Mouse (Mus musculus): ENCODE measurements at regions not wholly inside any gene's neighbourhood (a gene's known extent, or its start where the extent isn't known, plus 50 kb on each side); places are given as distances from the start of the nearest gene placed in this dataset.

DNA sequence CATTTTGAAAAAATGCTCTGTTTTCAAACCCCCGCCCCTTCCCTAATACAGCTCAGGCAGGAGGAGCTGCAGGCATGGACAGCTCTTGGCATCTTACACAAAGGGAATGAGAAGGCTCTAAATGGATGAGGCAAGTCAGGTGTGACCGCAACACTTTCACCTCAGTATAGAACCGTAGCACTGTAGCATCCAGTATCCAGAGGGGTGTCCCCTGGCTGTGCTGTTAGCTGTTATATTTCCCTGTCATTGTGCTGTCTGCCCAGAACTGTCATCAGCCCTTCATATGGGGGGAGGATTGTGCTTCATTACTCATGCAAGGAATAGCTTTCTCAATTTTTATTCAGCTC is 82.4 kb upstream of the Frmd4b start:
- H3K4me1 ChIP-seq (replicated peaks; ENCODE audit: low read depth, low read length) = no peaks in the 10 kb centered on the region
- no peaks in the 10 kb centered on the region for H3K36me3 ChIP-seq (ENCODE audit: insufficient read depth, low read length)
- H3K27me3 ChIP-seq (ENCODE audit: insufficient read depth, low read length) = 0 out of 2 replicates have a peak, but pooled peaks cover 2% of the 10 kb centered on the region
- TF ChIP-seq POU5F1 (IDR thresholded peaks at IDR 0.05; ENCODE audit: borderline replicate concordance, low read length) (no peak), CTCF (conservative IDR thresholded peaks at IDR 0.05; ENCODE audit: low read length) (no peak), NANOG (IDR thresholded peaks at IDR 0.05; ENCODE audit: borderline replicate concordance, low read length) (no peak)
- no peaks in the 10 kb centered on the region for H3K9me3 ChIP-seq (ENCODE audit: low read length)
- no peak overlapping the region for H3K4me3 ChIP-seq (replicated peaks; ENCODE audit: low read length)

DNA sequence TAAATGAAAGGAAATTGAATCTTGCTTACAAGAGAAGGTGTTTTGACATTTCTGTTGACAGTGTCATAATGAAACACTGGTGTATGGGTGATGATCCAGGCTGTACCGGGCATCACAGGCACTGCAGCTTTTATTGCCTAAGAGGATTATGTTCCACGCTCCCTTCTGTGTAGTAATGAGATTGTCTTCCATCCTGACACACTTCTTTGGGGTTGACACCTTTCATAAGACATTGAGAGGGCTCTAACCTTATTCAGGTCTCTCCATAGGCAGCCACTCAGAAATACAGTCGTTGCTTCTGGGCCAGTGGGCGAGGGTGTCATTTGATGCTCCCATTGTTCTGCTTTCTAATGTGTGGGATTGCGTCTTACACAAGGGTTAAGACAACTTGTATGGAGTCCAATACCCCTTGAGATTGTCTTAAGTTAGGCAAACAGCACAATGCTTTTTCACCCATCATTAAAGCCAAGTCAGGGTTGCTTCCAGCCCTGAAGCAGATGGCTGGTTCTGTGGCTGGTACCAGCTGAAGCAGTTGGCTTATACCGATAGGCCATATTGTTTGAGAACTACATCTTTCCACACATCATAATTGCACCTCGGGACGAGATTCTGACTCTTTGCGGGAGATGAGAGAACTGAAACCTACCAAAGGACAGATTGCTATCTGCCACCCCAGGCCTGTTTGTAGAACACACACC is 81.9 kb upstream of the Frmd4b start:
- Histone ChIP-seq H3K36me3 (ENCODE audit: insufficient read depth, low read length) (no peaks in the 10 kb centered on the region), H3K4me1 (replicated peaks; ENCODE audit: low read depth, low read length) (no peaks in the 10 kb centered on the region), H3K9me3 (ENCODE audit: low read length) (no peaks in the 10 kb centered on the region), H3K4me3 (replicated peaks; ENCODE audit: low read length) (no peak overlapping the region), H3K27me3 (ENCODE audit: insufficient read depth, low read length) (0 out of 2 replicates have a peak, but pooled peaks cover 2% of the 10 kb centered on the region)
- no peak for TF ChIP-seq CTCF (conservative IDR thresholded peaks at IDR 0.05; ENCODE audit: low read length)
- no peak for TF ChIP-seq POU5F1 (IDR thresholded peaks at IDR 0.05; ENCODE audit: borderline replicate concordance, low read length)
- no peak for TF ChIP-seq NANOG (IDR thresholded peaks at IDR 0.05; ENCODE audit: borderline replicate concordance, low read length)

DNA sequence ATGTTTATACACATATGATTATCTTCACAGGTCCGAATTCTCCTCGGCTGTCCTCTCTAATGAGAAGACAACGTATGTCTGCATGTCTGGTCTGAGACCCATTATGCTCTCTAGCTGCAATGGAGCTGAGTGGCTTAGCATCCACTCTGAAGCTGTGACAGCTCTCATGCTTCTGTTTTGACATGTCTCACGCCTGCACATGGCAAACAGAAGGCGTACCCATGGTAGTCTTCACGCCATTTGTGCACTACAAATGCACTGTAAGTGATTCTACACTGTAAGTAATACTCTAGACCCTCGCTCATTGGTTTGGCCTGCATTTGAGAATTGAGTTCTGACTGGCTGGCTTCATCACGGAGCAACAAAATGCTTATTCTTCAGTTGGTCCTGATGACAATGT is 75.9 kb upstream of the Frmd4b start:
- no peaks in the 10 kb centered on the region for H3K9me3 ChIP-seq (ENCODE audit: low read length)
- H3K27me3 ChIP-seq (ENCODE audit: insufficient read depth, low read length) = no peaks in the 10 kb centered on the region
- H3K4me1 ChIP-seq (replicated peaks; ENCODE audit: low read depth, low read length) = no peaks in the 10 kb centered on the region
- TF ChIP-seq POU5F1 (IDR thresholded peaks at IDR 0.05; ENCODE audit: borderline replicate concordance, low read length) (no peak), NANOG (IDR thresholded peaks at IDR 0.05; ENCODE audit: borderline replicate concordance, low read length) (no peak), CTCF (conservative IDR thresholded peaks at IDR 0.05; ENCODE audit: low read length) (no peak)
- H3K4me3 ChIP-seq (replicated peaks; ENCODE audit: low read length) = no peak overlapping the region
- no peaks in the 10 kb centered on the region for H3K36me3 ChIP-seq (ENCODE audit: insufficient read depth, low read length)

DNA sequence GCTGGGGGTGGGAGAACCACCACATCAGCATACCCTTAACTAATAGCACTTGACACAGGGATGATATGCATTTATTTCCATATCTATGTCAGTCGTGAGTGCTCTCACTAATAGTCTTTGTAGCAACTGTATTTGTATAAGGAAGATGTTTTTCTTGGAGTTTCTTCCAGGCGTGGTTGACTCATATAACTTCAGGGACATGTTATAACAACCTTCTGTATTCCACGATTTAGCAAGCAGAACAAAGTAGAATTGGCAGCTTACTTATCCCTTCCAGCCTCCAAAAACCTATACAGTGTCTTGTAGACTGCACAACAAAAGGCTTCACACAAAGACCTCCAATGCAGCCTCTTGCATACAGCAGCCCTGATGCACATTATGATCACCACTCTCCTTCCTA is 73.8 kb upstream of the Frmd4b start:
- Histone ChIP-seq H3K9me3 (ENCODE audit: low read length) (no peaks in the 10 kb centered on the region), H3K27me3 (ENCODE audit: insufficient read depth, low read length) (no peaks in the 10 kb centered on the region), H3K4me1 (replicated peaks; ENCODE audit: low read depth, low read length) (no peaks in the 10 kb centered on the region), H3K36me3 (ENCODE audit: insufficient read depth, low read length) (no peaks in the 10 kb centered on the region), H3K4me3 (replicated peaks; ENCODE audit: low read length) (no peak overlapping the region)
- no peak for TF ChIP-seq NANOG (IDR thresholded peaks at IDR 0.05; ENCODE audit: borderline replicate concordance, low read length)

DNA sequence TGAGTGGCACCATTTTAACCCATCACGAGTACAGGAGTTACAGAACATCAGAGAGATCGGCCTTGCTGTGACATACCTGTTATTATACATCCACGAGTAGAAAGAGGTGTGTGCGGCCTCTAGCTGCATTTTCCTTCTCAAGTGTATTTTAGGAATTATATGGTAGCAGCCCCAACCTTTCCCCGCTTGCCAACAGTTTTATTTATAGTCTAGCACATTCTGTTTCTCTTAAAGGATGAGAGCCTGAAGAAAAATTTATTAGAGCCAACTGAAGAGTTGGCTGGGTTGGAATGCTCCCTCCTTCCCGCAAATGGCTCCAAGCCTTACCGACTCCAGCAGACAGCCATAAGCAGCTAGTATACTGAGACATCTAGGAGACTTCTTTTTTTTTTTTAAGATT is 67.0 kb upstream of the Frmd4b start:
- TF ChIP-seq POU5F1 (IDR thresholded peaks at IDR 0.05; ENCODE audit: borderline replicate concordance, low read length) (no peak), CTCF (conservative IDR thresholded peaks at IDR 0.05; ENCODE audit: low read length) (no peak), NANOG (IDR thresholded peaks at IDR 0.05; ENCODE audit: borderline replicate concordance, low read length) (no peak)
- H3K27me3 ChIP-seq (ENCODE audit: insufficient read depth, low read length) = no peaks in the 10 kb centered on the region
- no peaks in the 10 kb centered on the region for H3K4me1 ChIP-seq (replicated peaks; ENCODE audit: low read depth, low read length)
- no peaks in the 10 kb centered on the region for H3K36me3 ChIP-seq (ENCODE audit: insufficient read depth, low read length)
- no peak overlapping the region for H3K4me3 ChIP-seq (replicated peaks; ENCODE audit: low read length)
- no peaks in the 10 kb centered on the region for H3K9me3 ChIP-seq (ENCODE audit: low read length)

DNA sequence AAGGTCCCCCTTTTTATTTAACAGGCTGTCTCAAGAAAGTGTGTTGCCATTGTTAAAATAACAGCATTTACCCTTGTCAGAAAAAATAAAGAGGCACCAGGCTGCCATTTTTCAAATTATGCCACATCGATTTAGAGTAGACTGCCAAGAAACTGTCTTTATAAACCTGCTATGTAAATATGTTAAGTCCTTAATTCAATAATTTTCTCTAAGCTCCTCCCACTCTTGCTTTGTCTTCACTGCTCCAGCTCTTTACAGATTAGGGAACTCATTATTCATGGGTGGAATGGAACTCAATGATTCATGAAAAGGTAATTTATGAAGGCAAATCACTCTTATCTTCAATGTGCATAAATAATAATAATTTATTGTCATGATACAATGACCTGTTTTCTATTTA is 64.9 kb upstream of the Frmd4b start:
- no peaks in the 10 kb centered on the region for H3K9me3 ChIP-seq (ENCODE audit: low read length)
- H3K4me1 ChIP-seq (replicated peaks; ENCODE audit: low read depth, low read length) = no peaks in the 10 kb centered on the region
- TF ChIP-seq POU5F1 (IDR thresholded peaks at IDR 0.05; ENCODE audit: borderline replicate concordance, low read length) = no peak
- no peak for TF ChIP-seq CTCF (conservative IDR thresholded peaks at IDR 0.05; ENCODE audit: low read length)
- no peak for TF ChIP-seq NANOG (IDR thresholded peaks at IDR 0.05; ENCODE audit: borderline replicate concordance, low read length)
- H3K4me3 ChIP-seq (replicated peaks; ENCODE audit: low read length) = no peak overlapping the region
- no peaks in the 10 kb centered on the region for H3K27me3 ChIP-seq (ENCODE audit: insufficient read depth, low read length)
- H3K36me3 ChIP-seq (ENCODE audit: insufficient read depth, low read length) = no peaks in the 10 kb centered on the region

DNA sequence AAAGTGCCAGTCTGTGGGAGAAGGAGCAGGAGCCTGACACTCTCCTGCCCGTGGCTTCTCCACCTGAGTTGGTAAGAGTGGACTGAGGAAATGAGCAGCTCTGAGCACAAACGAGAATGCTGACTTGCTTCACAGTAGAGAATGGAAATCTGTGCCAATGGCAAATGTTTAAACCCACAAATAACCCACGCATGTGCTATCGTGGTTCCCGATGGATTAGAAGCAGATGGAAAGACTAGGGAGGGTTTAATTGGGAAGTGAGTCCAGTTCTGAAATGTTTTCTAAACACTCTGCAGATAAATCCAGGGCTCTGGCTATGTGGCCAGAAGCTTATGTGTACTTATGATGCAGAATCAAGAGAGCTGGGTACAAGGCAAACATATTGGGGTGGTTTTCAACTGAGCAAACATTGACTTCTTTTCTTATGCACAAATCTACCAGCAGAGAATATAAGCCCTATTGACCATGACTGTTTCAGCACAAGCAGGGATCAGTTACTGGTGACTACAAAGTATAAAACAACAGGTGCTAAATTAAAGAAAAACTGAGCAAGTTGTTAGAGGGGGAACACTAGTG is 57.9 kb upstream of the Frmd4b start:
- TF ChIP-seq NANOG (IDR thresholded peaks at IDR 0.05; ENCODE audit: borderline replicate concordance, low read length) (no peak), POU5F1 (IDR thresholded peaks at IDR 0.05; ENCODE audit: borderline replicate concordance, low read length) (no peak), CTCF (conservative IDR thresholded peaks at IDR 0.05; ENCODE audit: low read length) (no peak)
- H3K4me3 ChIP-seq (replicated peaks; ENCODE audit: low read length) = no peak overlapping the region
- H3K9me3 ChIP-seq (ENCODE audit: low read length) = peaks cover under 1% of the 10 kb centered on the region; the same call in 1 of the 2 replicates
- H3K36me3 ChIP-seq (ENCODE audit: insufficient read depth, low read length) = no peaks in the 10 kb centered on the region
- H3K4me1 ChIP-seq (replicated peaks; ENCODE audit: low read depth, low read length) = no peaks in the 10 kb centered on the region
- H3K27me3 ChIP-seq (ENCODE audit: insufficient read depth, low read length) = no peaks in the 10 kb centered on the region

DNA sequence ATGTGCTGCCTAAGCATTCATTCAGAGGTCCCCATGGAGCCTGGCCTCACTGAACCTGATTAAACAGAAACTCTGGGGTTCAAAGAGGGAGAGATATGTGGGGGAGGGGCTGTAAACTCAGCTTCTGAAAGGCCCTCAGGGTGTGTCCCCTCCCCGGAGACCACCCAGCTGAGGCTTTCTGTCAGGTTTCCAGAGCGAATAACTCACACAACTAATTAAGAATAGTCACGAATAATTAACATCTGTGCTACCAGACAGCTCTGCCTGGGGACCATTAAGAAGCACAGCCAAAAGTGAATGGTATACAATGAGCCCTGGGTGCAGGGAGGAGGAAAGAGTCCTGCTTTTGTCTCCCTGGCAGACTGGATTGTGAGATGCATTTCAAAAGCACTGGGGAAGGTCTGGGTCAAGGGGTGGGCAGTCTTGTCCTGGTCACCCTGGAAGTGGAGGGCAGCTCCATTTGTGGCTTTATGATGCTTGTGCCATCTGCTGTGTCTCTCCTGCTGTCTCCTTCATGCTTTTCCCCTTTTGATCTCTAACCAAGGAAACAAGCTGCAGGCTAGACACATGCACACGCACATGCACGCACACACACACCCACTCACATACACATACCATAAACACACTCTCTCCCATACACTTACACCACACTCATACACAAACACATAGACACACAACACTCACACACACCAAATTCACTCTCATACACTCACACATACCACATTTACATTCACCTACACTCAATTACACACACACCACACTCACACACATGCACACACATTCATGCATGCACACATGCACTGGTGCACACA is 49.7 kb upstream of the Frmd4b start:
- Histone ChIP-seq H3K27me3 (ENCODE audit: insufficient read depth, low read length) (no peaks in the 10 kb centered on the region), H3K4me1 (replicated peaks; ENCODE audit: low read depth, low read length) (peaks cover 22% of the 10 kb centered on the region), H3K9me3 (ENCODE audit: low read length) (peaks cover 8% of the 10 kb centered on the region), H3K4me3 (replicated peaks; ENCODE audit: low read length) (peak overlapping the region; percentile 37; the same call in 1 of the 2 replicates), H3K36me3 (ENCODE audit: insufficient read depth, low read length) (no peaks in the 10 kb centered on the region)
- TF ChIP-seq POU5F1 (IDR thresholded peaks at IDR 0.05; ENCODE audit: borderline replicate concordance, low read length) (no peak), CTCF (conservative IDR thresholded peaks at IDR 0.05; ENCODE audit: low read length) (no peak), NANOG (IDR thresholded peaks at IDR 0.05; ENCODE audit: borderline replicate concordance, low read length) (peak; percentile 42; the same call in 1 of the 2 replicates)

Measured in E14TG2a.4 (cell line).